Mouse (Mus musculus): ENCODE data around the gene Ctbs. TPM values are rescaled to one million over a fixed set of nuclear protein-coding genes. Genes with fewer than 3 reads are reported as not detected.

Ctbs gene
- polyA plus RNA-seq, 1 experiment, result not detected

- no peak overlapping the region for H3K4me3 ChIP-seq (ENCODE audit: insufficient read depth, low read depth, low read length)
- no peak for TF ChIP-seq CTCF (IDR thresholded peaks at IDR 0.05; ENCODE audit: insufficient read depth, low read depth, low read length)
- no peak for TF ChIP-seq POLR2A (IDR thresholded peaks at IDR 0.05; ENCODE audit: insufficient read depth, low read depth, low read length)
- H3K27ac ChIP-seq (ENCODE audit: insufficient read depth, low read depth, low read length), result no peak overlapping the region
- peaks cover 3% of the 10 kb centered on the region; the same call in 1 of the 2 replicates for H3K4me1 ChIP-seq (ENCODE audit: control insufficient read depth, insufficient read depth, low read length)
- WGBS, result 54% methylated on average over 7 of the region's 7 CpGs
These were observed 9.2 kb upstream of the Ctbs start for GRCm38 (mm10) chr3:146440422-146440821.

DNA sequence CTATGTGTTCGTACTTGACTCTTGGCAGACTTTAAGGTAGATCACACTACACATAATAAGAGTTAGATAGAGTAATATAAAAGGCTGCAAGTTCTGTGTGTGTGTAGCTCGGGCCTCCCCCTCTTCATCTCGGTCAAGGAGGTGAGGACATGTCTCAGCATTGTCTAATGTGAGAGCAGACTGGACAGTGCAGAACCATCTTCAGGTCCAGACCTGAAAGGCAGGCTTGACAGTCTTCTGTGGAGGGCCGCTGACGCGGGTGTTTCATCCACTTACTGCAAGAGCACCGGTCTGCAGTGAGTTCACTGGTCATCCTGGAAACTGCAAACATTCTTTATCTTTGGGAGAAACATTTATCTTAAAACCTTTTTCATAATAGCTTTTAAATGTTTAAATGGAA, 7.1 kb upstream of the Ctbs start:
- Histone ChIP-seq H3K4me1 (ENCODE audit: control insufficient read depth, insufficient read depth, low read length) (peaks cover 3% of the 10 kb centered on the region; the same call in 1 of the 2 replicates), H3K4me3 (ENCODE audit: insufficient read depth, low read depth, low read length) (no peak overlapping the region), H3K27ac (ENCODE audit: insufficient read depth, low read depth, low read length) (no peak overlapping the region)
- no peak for TF ChIP-seq CTCF (IDR thresholded peaks at IDR 0.05; ENCODE audit: insufficient read depth, low read depth, low read length)
- TF ChIP-seq POLR2A (IDR thresholded peaks at IDR 0.05; ENCODE audit: insufficient read depth, low read depth, low read length), result no peak
- 93% methylated on average over 7 of the region's 7 CpGs for WGBS

DNA sequence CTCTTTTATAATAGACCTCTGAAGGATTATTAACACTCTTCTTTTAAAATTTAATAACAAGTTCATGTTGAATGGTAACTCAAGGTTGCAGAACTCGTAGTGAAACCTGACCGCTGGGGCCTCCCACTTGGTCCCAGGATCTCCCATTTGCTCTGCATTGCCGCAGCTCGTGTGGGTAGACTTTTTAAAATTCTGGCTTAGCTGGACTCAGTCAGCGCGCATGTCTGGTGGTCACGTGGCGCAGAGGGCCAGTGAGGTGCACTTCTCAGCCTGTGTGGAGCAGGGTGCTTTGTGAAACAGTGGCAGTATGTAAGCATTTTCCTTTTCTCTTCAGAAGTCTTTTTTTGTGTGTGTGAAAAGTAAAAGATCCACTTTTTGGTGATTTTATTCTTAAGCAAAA, 6.7 kb upstream of the Ctbs start:
- Histone ChIP-seq H3K27ac (ENCODE audit: insufficient read depth, low read depth, low read length) (no peak overlapping the region), H3K4me1 (ENCODE audit: control insufficient read depth, insufficient read depth, low read length) (peaks cover 3% of the 10 kb centered on the region; the same call in 1 of the 2 replicates), H3K4me3 (ENCODE audit: insufficient read depth, low read depth, low read length) (no peak overlapping the region)
- TF ChIP-seq CTCF (IDR thresholded peaks at IDR 0.05; ENCODE audit: insufficient read depth, low read depth, low read length), result no peak
- TF ChIP-seq POLR2A (IDR thresholded peaks at IDR 0.05; ENCODE audit: insufficient read depth, low read depth, low read length), result no peak
- 76% methylated on average over 8 of the region's 8 CpGs for WGBS

- H3K4me1 ChIP-seq (ENCODE audit: control insufficient read depth, insufficient read depth, low read length), result no peaks in the 10 kb centered on the region; the same call in 1 of the 2 replicates
- no peak for TF ChIP-seq CTCF (IDR thresholded peaks at IDR 0.05; ENCODE audit: insufficient read depth, low read depth, low read length)
- no peak for TF ChIP-seq POLR2A (IDR thresholded peaks at IDR 0.05; ENCODE audit: insufficient read depth, low read depth, low read length)
- no peak overlapping the region for H3K27ac ChIP-seq (ENCODE audit: insufficient read depth, low read depth, low read length)
- H3K4me3 ChIP-seq (ENCODE audit: insufficient read depth, low read depth, low read length), result no peak overlapping the region
- WGBS, result 67% methylated on average over 7 of the region's 7 CpGs
These were observed 6.2 kb upstream of the Ctbs start for GRCm38 (mm10) chr3:146443380-146443779.

- Histone ChIP-seq H3K27ac (ENCODE audit: insufficient read depth, low read depth, low read length) (no peak overlapping the region), H3K4me3 (ENCODE audit: insufficient read depth, low read depth, low read length) (no peak overlapping the region), H3K4me1 (ENCODE audit: control insufficient read depth, insufficient read depth, low read length) (no peaks in the 10 kb centered on the region; the same call in 1 of the 2 replicates)
- WGBS, result 93% methylated on average over 7 of the region's 7 CpGs
- no peak for TF ChIP-seq CTCF (IDR thresholded peaks at IDR 0.05; ENCODE audit: insufficient read depth, low read depth, low read length)
- no peak for TF ChIP-seq POLR2A (IDR thresholded peaks at IDR 0.05; ENCODE audit: insufficient read depth, low read depth, low read length)
These were observed 4.7 kb upstream of the Ctbs start for GRCm38 (mm10) chr3:146444880-146445279.

DNA sequence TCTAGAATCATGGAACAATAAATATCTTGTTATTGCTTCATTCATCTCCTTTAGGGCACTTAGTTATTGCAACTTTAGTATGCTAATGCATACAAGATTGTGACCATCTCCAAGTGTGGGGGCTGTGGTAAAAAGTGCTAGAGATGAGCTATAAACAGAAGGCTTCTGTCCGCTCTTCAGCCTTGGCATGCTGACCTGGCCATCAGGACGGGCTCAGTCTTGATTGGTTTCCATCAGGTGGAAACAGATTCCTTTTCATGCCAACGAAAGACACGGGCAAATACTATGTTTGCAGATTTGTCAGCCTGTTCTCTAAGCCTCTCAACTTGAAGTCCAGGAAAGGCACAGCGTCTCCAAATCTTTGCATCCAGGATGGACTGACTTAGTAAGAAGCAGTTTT, 2.4 kb upstream of the Ctbs start:
- TF ChIP-seq CTCF (IDR thresholded peaks at IDR 0.05; ENCODE audit: insufficient read depth, low read depth, low read length), result no peak
- no peak for TF ChIP-seq POLR2A (IDR thresholded peaks at IDR 0.05; ENCODE audit: insufficient read depth, low read depth, low read length)
- 89% methylated on average over 5 of the region's 5 CpGs for WGBS
- Histone ChIP-seq H3K27ac (ENCODE audit: insufficient read depth, low read depth, low read length) (no peak overlapping the region), H3K4me1 (ENCODE audit: control insufficient read depth, insufficient read depth, low read length) (0 out of 2 replicates have a peak, but pooled peaks cover 2% of the 10 kb centered on the region), H3K4me3 (ENCODE audit: insufficient read depth, low read depth, low read length) (no peak overlapping the region)

- WGBS, result 91% methylated on average over 3 of the region's 3 CpGs
- TF ChIP-seq CTCF (IDR thresholded peaks at IDR 0.05; ENCODE audit: insufficient read depth, low read depth, low read length), result no peak
- TF ChIP-seq POLR2A (IDR thresholded peaks at IDR 0.05; ENCODE audit: insufficient read depth, low read depth, low read length), result no peak
- Histone ChIP-seq H3K4me1 (ENCODE audit: control insufficient read depth, insufficient read depth, low read length) (0 out of 2 replicates have a peak, but pooled peaks cover 2% of the 10 kb centered on the region), H3K4me3 (ENCODE audit: insufficient read depth, low read depth, low read length) (no peak overlapping the region), H3K27ac (ENCODE audit: insufficient read depth, low read depth, low read length) (no peak overlapping the region)
These were observed 2.0 kb upstream of the Ctbs start for GRCm38 (mm10) chr3:146447598-146447997.

GRCm38 (mm10) chr3:146448372-146448771, 1.2 kb upstream of the Ctbs start:
- H3K4me3 ChIP-seq (ENCODE audit: insufficient read depth, low read depth, low read length), result no peak overlapping the region
- 92% methylated on average over 10 of the region's 10 CpGs for WGBS
- TF ChIP-seq POLR2A (IDR thresholded peaks at IDR 0.05; ENCODE audit: insufficient read depth, low read depth, low read length), result no peak
- no peak for TF ChIP-seq CTCF (IDR thresholded peaks at IDR 0.05; ENCODE audit: insufficient read depth, low read depth, low read length)

GRCm38 (mm10) chr3:146448969-146449368, 626 bp upstream of the Ctbs start:
- Histone ChIP-seq H3K27ac (ENCODE audit: insufficient read depth, low read depth, low read length) (no peak overlapping the region), H3K4me1 (ENCODE audit: control insufficient read depth, insufficient read depth, low read length) (0 out of 2 replicates have a peak, but pooled peaks cover 2% of the 10 kb centered on the region), H3K4me3 (ENCODE audit: insufficient read depth, low read depth, low read length) (no peak overlapping the region)
- WGBS, result 74% methylated on average over 6 of the region's 6 CpGs
- TF ChIP-seq CTCF (IDR thresholded peaks at IDR 0.05; ENCODE audit: insufficient read depth, low read depth, low read length) (no peak), POLR2A (IDR thresholded peaks at IDR 0.05; ENCODE audit: insufficient read depth, low read depth, low read length) (no peak)

More at GRCm38 (mm10) chr3:146448372-146448771, 1.2 kb upstream of the Ctbs start:
- H3K27ac ChIP-seq (ENCODE audit: insufficient read depth, low read depth, low read length), result no peak overlapping the region
- H3K4me1 ChIP-seq (ENCODE audit: control insufficient read depth, insufficient read depth, low read length), result 0 out of 2 replicates have a peak, but pooled peaks cover 2% of the 10 kb centered on the region

Measured in olfactory bulb, adult 2 months (tissue).